Comparison of ENCODE assay signal across 1 mouse cellular context in genomic region chr19:53805063-53805462, GRCm38 (mm10).
A peak's percentile ranks its signal among the peaks of the same experiment; 100 is the strongest.
TF ChIP-seq lines count a peak whose summit lies in the region.

No protein-coding gene starts in this region.

TF ChIP-seq in MEL, 35 proteins besides CTCF, POLR2A, EP300 and RAD21 (continued from another document):
- TF ChIP-seq E2F4 (IDR thresholded peaks at IDR 0.05; ENCODE audit: borderline replicate concordance, low read depth, low read length) (no peak), GABPA (IDR thresholded peaks at IDR 0.05; ENCODE audit: low read depth, low read length) (no peak), RCOR1 (IDR thresholded peaks at IDR 0.05; ENCODE audit: low read depth, low read length) (no peak), TAL1 (IDR thresholded peaks at IDR 0.05; ENCODE audit: low read length) (no peak), MYC (IDR thresholded peaks at IDR 0.05; ENCODE audit: low read depth, low read length) (0 out of 2 replicates have a peak, but pooled peaks have one; percentile 30), MAZ (IDR thresholded peaks at IDR 0.05; ENCODE audit: low read depth, low read length) (no peak; the same call in 1 of the 2 replicates)
